Mouse (Mus musculus): ENCODE measurements around the gene Fam205a2.
"Not testable (repeated sequence)": the region's sequence is repeated elsewhere in the genome, so short reads cannot be mapped to it uniquely, and the experiment has no call there.

Gene Fam205a2

GRCm38 (mm10) chr4:42528075-42528474, at the start of gene Fam205a2:
Fam205a2 (minus strand) TSS chr4:42528175.
- not testable (repeated sequence) for DNase-seq

All from cerebellum, adult 11 months (tissue).